ENCODE assay signal across 11 mouse cellular contexts in the genomic region with DNA sequence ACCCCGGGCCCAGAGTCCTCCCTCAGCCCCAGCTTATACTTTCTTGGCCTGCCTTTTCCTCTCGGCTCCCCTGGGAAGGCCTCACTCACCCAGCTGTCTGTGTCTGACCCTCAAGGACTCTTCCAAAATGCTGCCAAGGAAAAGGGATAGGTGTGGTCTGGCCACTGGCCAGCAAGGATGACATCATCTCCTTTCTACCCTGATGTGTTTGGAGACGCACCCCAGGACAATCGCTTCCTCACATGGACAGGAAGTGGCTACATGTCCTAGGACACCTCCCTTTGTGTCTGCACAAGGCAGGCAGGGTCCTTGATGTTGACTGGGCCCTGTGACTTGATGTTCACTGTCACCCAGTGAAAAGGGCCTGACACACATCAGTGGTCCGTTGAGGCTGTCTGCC. TPM values are rescaled to one million over a fixed set of nuclear protein-coding genes. Genes with fewer than 3 reads are reported as not detected.
DNase-seq lines count a peak whose midpoint lies in the region; ATAC-seq lines count a peak whose summit lies in the region.
"Had no signal": no experiment of that assay in that cellular context is flagged by ENCODE, and none has a peak within 500 bp of the region (broad histone marks: within the 10 kb centered on the region; RNA-seq: fewer than 3 reads in every experiment).

No protein-coding gene starts in this region.

- no peak overlapping the region for H3K4me3 ChIP-seq in heart, embryonic 10.5 days
- no peak overlapping the region for H3K4me3 ChIP-seq in hindbrain, embryonic 12.5 days

- H3K27ac ChIP-seq in heart, embryonic 10.5 days: no peak overlapping the region
- H3K27ac ChIP-seq in hindbrain, embryonic 12.5 days: no peak overlapping the region
- H3K27ac ChIP-seq: liver, embryonic 14.5 days had no signal

- no peaks in the 10 kb centered on the region for H3K36me3 ChIP-seq in heart, embryonic 10.5 days
- H3K36me3 ChIP-seq in hindbrain, embryonic 12.5 days: no peaks in the 10 kb centered on the region

- intact Hi-C loops in heart, postnatal 14 days (cut with DNase I): no loop called here

- DNase-seq in heart, adult 11 months: peak; percentile 99
- no peak for DNase-seq in heart, embryonic 10.5 days (ENCODE audit: low spot score)
- peak; percentile 77 for DNase-seq in adrenal gland, postnatal 14 days
- peak; percentile 72 to 73 for DNase-seq in heart, postnatal 14 days
- DNase-seq in lung, postnatal 10 days: peak; percentile 88
- DNase-seq in left cerebral cortex, adult 8-10 months (ENCODE audit: low spot score in 2 of 2): no peak
- DNase-seq in urinary bladder, postnatal 25 days (ENCODE audit: low spot score): no peak
- DNase-seq: gastrocnemius, postnatal 25 days; retina, postnatal 1 day had no signal

- WGBS in heart, embryonic 10.5 days: 59% methylated on average over 5 of the region's 5 CpGs
- WGBS in hindbrain, embryonic 12.5 days: 77% methylated on average over 5 of the region's 5 CpGs

- no peak overlapping the region for H3K9ac ChIP-seq in hindbrain, embryonic 12.5 days
- H3K9ac ChIP-seq: liver, embryonic 14.5 days had no signal

- no peaks in the 10 kb centered on the region for H3K9me3 ChIP-seq in heart, embryonic 10.5 days
- H3K9me3 ChIP-seq in hindbrain, embryonic 12.5 days (replicated peaks): no peaks in the 10 kb centered on the region

- H3K27me3 ChIP-seq in heart, embryonic 10.5 days (ENCODE audit: insufficient read depth, poor library complexity, severe bottlenecking): peaks cover 34% of the 10 kb centered on the region; the same call in 1 of the 2 replicates
- no peaks in the 10 kb centered on the region for H3K27me3 ChIP-seq in hindbrain, embryonic 12.5 days

- ATAC-seq in hindbrain, embryonic 12.5 days (ENCODE audit: low FRiP score): no peak

- no peak overlapping the region for H3K4me2 ChIP-seq in hindbrain, embryonic 12.5 days (replicated peaks)

- H3K4me1 ChIP-seq in heart, embryonic 10.5 days: peaks cover 25% of the 10 kb centered on the region
- peaks cover 11% of the 10 kb centered on the region for H3K4me1 ChIP-seq in hindbrain, embryonic 12.5 days

RNA-seq across cellular contexts. Expression of a gene that starts 34.9 kb away (rescaled TPM):
- polyA plus RNA-seq in heart, embryonic 10.5 days (2016; fragmentation: Nextera tagmentation; extraction: Ambion mirVana): 8.7 and 13.5 TPM in 2 replicates
- 7.3 and 8.3 TPM in 2 replicates for total RNA-seq in adrenal gland, postnatal 14 days (2021)
- total RNA-seq in heart, postnatal 14 days (2021): 10 to 100 TPM; 18.2 to 20.6 TPM
- total RNA-seq in left cerebral cortex, adult 8-10 months (2022): 1 to 10 TPM; 6.2 to 7.9 (median 7.1) TPM
- polyA plus RNA-seq in hindbrain, embryonic 12.5 days (2016; fragmentation: Nextera tagmentation; extraction: Ambion mirVana): 38.6 and 43.7 TPM in 2 replicates

RNA-seq across cellular contexts. Expression of a gene that starts 44.9 kb away (rescaled TPM):
- 125 and 140 TPM in 2 replicates for polyA plus RNA-seq in heart, embryonic 10.5 days (2016; fragmentation: Nextera tagmentation; extraction: Ambion mirVana)
- total RNA-seq in adrenal gland, postnatal 14 days (2021): 125 and 132 TPM in 2 replicates
- total RNA-seq in heart, postnatal 14 days (2021): 100 to 1,000 TPM; 121 to 126 TPM
- 100 to 1,000 TPM; 167 to 191 (median 180) TPM for total RNA-seq in left cerebral cortex, adult 8-10 months (2022)
- 154 and 159 TPM in 2 replicates for polyA plus RNA-seq in hindbrain, embryonic 12.5 days (2016; fragmentation: Nextera tagmentation; extraction: Ambion mirVana)

Comparison
In these comparisons a context has a peak if more than half of its experiments do, and no peak if none do; other contexts are left out.
1. DNase-seq: peak in heart, adult 11 months (single experiment), adrenal gland, postnatal 14 days (single experiment), heart, postnatal 14 days (2 of 2) and lung, postnatal 10 days (single experiment); none in heart, embryonic 10.5 days (single experiment), left cerebral cortex, adult 8-10 months (0 of 2) and urinary bladder, postnatal 25 days (single experiment).